Mouse (Mus musculus): Measurements from ENCODE around the gene Swt1.

Gene Swt1

GRCm38 (mm10) chr1:151325328-151325727 lies 102.9 kb downstream of the Swt1 start:
- in situ Hi-C loops (cut with MboI, MseI), result no loop called here

GRCm38 (mm10) chr1:151320408-151320807 lies 107.8 kb downstream of the Swt1 start:
- in situ Hi-C loops (cut with MboI, MseI), result no loop called here

GRCm38 (mm10) chr1:151319267-151319666 lies 109.0 kb downstream of the Swt1 start:
- in situ Hi-C loops (cut with MboI, MseI), result loop anchor here (5.0 kb wide), 1 partner anchor 67 kb away; no protein-coding TSS in a partner anchor

Measured in regulatory T cell (primary cell).